Mouse (Mus musculus) myocyte (in vitro differentiated cells): ENCODE data around the gene Rarg. TPM values are rescaled to one million over a fixed set of nuclear protein-coding genes. Genes with fewer than 3 reads are reported as not detected.

Source experiments
- H3K27me3 ChIP-seq: one replicate; pipeline ENCODE4 v1.6.1; 2011; ENCODE audit not compliant: control insufficient read depth, insufficient read depth, insufficient read length
- H3K36me3 ChIP-seq: one replicate; pipeline ENCODE4 v1.6.1; 2011; ENCODE audit not compliant: control insufficient read depth, insufficient read depth
- H3K4me2 ChIP-seq: one replicate; pipeline ENCODE4 v1.6.1; 2011; ENCODE audit warnings: low read depth, control low read depth
- H3K4me3 ChIP-seq: one replicate; pipeline ENCODE4 v1.5.1; 2011; ENCODE audit warnings: mild to moderate bottlenecking, control low read depth, moderate library complexity
- H3K79me2 ChIP-seq: one replicate; pipeline ENCODE4 v1.6.1; 2011; ENCODE audit not compliant: control insufficient read depth, insufficient read depth
- H3ac ChIP-seq: one replicate; pipeline ENCODE4 v1.6.1; 2011; ENCODE audit not compliant: control insufficient read depth, insufficient read length
- CEBPB ChIP-seq: IDR thresholded peaks from 2 replicates; pipeline ENCODE4 v1.6.1; 2011; ENCODE audit warnings: mild to moderate bottlenecking, moderate library complexity; ENCODE audit not compliant: poor library complexity, insufficient read depth, severe bottlenecking
- E2F4 ChIP-seq: IDR thresholded peaks from one replicate; pipeline ENCODE4 v1.6.1; 2011; ENCODE audit warnings: mild to moderate bottlenecking, control low read depth, moderate library complexity; ENCODE audit not compliant: insufficient read depth
- MAX ChIP-seq: IDR thresholded peaks from one replicate; pipeline ENCODE4 v1.6.1; 2011; ENCODE audit warnings: low read depth, mild to moderate bottlenecking, control low read depth
- MYOD1 ChIP-seq, 3 experiments: IDR thresholded peaks; one replicate each; pipeline ENCODE4 v1.6.1; 2011; ENCODE audit warnings: control low read depth in 2 of 3, low read depth in 2 of 3, mild to moderate bottlenecking in 2 of 3, moderate library complexity in 1 of 3; ENCODE audit not compliant: insufficient read length in 2 of 3, control insufficient read depth in 1 of 3
- MYOG ChIP-seq, 3 experiments: IDR thresholded peaks; one replicate each; pipeline ENCODE4 v1.6.1; 2011; ENCODE audit warnings: control low read depth in 2 of 3, low read depth in 2 of 3, mild to moderate bottlenecking in 2 of 3; ENCODE audit not compliant: insufficient read length in 2 of 3, control insufficient read depth in 1 of 3, insufficient read depth in 1 of 3
- POLR2A ChIP-seq: IDR thresholded peaks from one replicate; pipeline ENCODE4 v1.6.1; 2011; ENCODE audit warnings: low read depth, mild to moderate bottlenecking, control low read depth, moderate library complexity; ENCODE audit not compliant: insufficient read length
- POLR2AphosphoS2 ChIP-seq: IDR thresholded peaks from one replicate; pipeline ENCODE4 v1.6.1; 2011; ENCODE audit warnings: low read depth, control low read depth; ENCODE audit not compliant: insufficient read length
- REST ChIP-seq: IDR thresholded peaks from one replicate; pipeline ENCODE4 v1.6.1; 2011; ENCODE audit warnings: mild to moderate bottlenecking, control low read depth, moderate library complexity; ENCODE audit not compliant: insufficient read depth, insufficient read length
- SRF ChIP-seq: IDR thresholded peaks from one replicate; pipeline ENCODE4 v1.6.1; 2011; ENCODE audit warnings: low read depth; ENCODE audit not compliant: control insufficient read depth, insufficient read length
- TCF12 ChIP-seq: IDR thresholded peaks from one replicate; pipeline ENCODE4 v1.6.1; 2011; ENCODE audit warnings: mild to moderate bottlenecking, control low read depth; ENCODE audit not compliant: poor library complexity, insufficient read depth, severe bottlenecking
- TCF3 ChIP-seq: IDR thresholded peaks from one replicate; pipeline ENCODE4 v1.6.1; 2011; ENCODE audit warnings: low read depth, control low read depth; ENCODE audit not compliant: insufficient read length
- USF1 ChIP-seq: IDR thresholded peaks from one replicate; pipeline ENCODE4 v1.6.1; 2011; ENCODE audit warnings: low read depth, mild to moderate bottlenecking, control low read depth, moderate library complexity
- polyA plus RNA-seq: library from polyadenylated mRNA; unstranded; fragments of >200 nt; fragmentation: generic; extraction: Trizol; gene quantifications from one replicate; pipeline ENCODE4 v1.2.1, GENCODE M21; 2012; ENCODE audit warnings: missing spikeins

Gene Rarg
- polyA plus RNA-seq, 1 experiment, result 63.8 TPM

DNA sequence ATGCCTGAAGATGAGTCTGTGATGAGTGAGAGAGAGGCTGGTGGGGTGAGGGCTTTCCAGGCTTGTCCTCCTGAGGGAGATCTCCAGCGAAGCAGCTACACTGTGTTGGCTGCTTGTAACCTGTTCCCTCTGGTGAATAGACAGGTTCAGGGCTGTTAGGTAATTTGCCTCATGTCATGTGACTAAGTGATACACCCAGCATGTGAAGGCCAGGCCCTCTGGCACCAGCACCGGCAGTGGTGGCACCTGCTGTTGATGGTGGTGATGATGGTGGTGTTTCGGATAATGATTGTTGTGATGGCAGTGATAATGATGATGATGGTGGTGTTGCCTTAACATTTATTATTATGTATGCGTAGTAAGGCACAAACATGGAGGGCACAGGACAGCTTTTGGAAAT, 46.5 kb downstream of the Rarg start:
- Histone ChIP-seq H3ac (no peak overlapping the region), H3K4me2 (no peak overlapping the region)
- TF ChIP-seq POLR2AphosphoS2, result no peak
- no peak for TF ChIP-seq TCF3

DNA sequence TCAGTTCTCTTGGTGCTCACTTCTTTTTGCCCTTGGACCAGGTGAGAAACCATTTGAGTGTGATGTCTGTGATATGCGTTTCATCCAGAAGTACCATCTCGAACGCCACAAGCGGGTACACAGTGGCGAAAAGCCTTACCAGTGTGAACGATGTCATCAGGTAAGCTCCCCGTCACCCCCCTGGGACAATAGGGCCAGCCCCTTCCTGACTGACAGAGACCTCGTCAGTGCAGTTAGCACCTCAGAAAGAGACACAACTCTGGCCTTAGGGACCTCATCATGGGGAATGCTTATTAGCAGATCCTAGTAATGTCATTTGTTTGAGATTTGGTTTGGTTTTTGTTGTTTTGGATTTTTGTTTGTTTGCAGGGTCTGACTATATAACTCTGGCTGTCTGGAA, 48.2 kb downstream of the Rarg start:
- Histone ChIP-seq H3K27me3 (no peaks in the 10 kb centered on the region), H3ac (no peak overlapping the region), H3K79me2 (peaks cover 37% of the 10 kb centered on the region), H3K4me3 (no peak overlapping the region), H3K4me2 (no peak overlapping the region), H3K36me3 (peaks cover 67% of the 10 kb centered on the region)
- no peak for TF ChIP-seq TCF12
- no peak for TF ChIP-seq REST
- TF ChIP-seq USF1, result no peak
- no peak for TF ChIP-seq POLR2AphosphoS2
- TF ChIP-seq MYOG (IDR thresholded peaks at IDR 0.05; ENCODE audit: control insufficient read depth in 1 of 3, insufficient read depth in 1 of 3, insufficient read length in 2 of 3, low read depth in 2 of 3), result no peak
- TF ChIP-seq POLR2A, result no peak
- TF ChIP-seq CEBPB, result no peak
- TF ChIP-seq MAX, result no peak
- TF ChIP-seq E2F4, result no peak
- no peak for TF ChIP-seq MYOD1 (IDR thresholded peaks at IDR 0.05; ENCODE audit: control insufficient read depth in 1 of 3, insufficient read length in 2 of 3, low read depth in 2 of 3)
- no peak for TF ChIP-seq SRF
- no peak for TF ChIP-seq TCF3

More for the DNA sequence above, 46.5 kb downstream of the Rarg start:
- peaks cover 67% of the 10 kb centered on the region for H3K36me3 ChIP-seq
- no peaks in the 10 kb centered on the region for H3K27me3 ChIP-seq
- H3K4me3 ChIP-seq, result no peak overlapping the region
- H3K79me2 ChIP-seq, result peaks cover 20% of the 10 kb centered on the region

- TF ChIP-seq POLR2A (no peak), MAX (no peak), E2F4 (no peak), USF1 (no peak), MYOG (IDR thresholded peaks at IDR 0.05; ENCODE audit: control insufficient read depth in 1 of 3, insufficient read depth in 1 of 3, insufficient read length in 2 of 3, low read depth in 2 of 3) (no peak), REST (no peak), POLR2AphosphoS2 (no peak), TCF3 (no peak), TCF12 (no peak), SRF (no peak), CEBPB (no peak), MYOD1 (IDR thresholded peaks at IDR 0.05; ENCODE audit: control insufficient read depth in 1 of 3, insufficient read length in 2 of 3, low read depth in 2 of 3) (no peak)
- H3K4me2 ChIP-seq, result no peak overlapping the region
- peaks cover 59% of the 10 kb centered on the region for H3K36me3 ChIP-seq
- H3K79me2 ChIP-seq, result peaks cover 37% of the 10 kb centered on the region
- no peak overlapping the region for H3K4me3 ChIP-seq
- H3K27me3 ChIP-seq, result no peaks in the 10 kb centered on the region
- H3ac ChIP-seq, result no peak overlapping the region
These were observed 49.2 kb downstream of the Rarg start for GRCm38 (mm10) chr15:102208092-102208561.

DNA sequence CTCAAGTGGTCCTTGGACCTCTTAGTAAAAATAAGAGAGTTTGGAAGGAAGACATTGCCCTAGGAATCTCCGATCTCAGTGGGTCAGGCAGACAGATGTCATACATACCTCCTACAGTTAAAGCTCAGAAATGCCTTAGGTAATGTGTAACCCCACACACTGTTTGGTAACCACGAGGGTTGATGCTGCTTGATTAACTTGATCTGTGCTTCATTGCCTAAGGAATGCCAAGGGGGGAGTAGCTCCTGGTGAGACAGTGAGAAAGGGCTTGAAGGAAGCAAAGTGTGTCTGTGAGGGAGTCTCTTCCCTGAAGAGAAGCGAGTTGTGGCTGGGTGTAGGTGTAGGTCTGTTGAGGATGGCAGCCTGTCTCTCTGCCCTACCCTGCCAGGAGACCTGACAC, 50.0 kb downstream of the Rarg start:
- Histone ChIP-seq H3K36me3 (peaks cover 52% of the 10 kb centered on the region), H3K4me2 (no peak overlapping the region), H3K79me2 (peaks cover 37% of the 10 kb centered on the region), H3K27me3 (no peaks in the 10 kb centered on the region), H3K4me3 (no peak overlapping the region), H3ac (no peak overlapping the region)
- TF ChIP-seq E2F4 (no peak), MAX (no peak), REST (no peak), MYOG (IDR thresholded peaks at IDR 0.05; ENCODE audit: control insufficient read depth in 1 of 3, insufficient read depth in 1 of 3, insufficient read length in 2 of 3, low read depth in 2 of 3) (no peak), USF1 (no peak), SRF (no peak), CEBPB (no peak), TCF12 (no peak), POLR2AphosphoS2 (no peak), TCF3 (no peak), POLR2A (no peak), MYOD1 (IDR thresholded peaks at IDR 0.05; ENCODE audit: control insufficient read depth in 1 of 3, insufficient read length in 2 of 3, low read depth in 2 of 3) (no peak)

- H3K36me3 ChIP-seq, result peaks cover 44% of the 10 kb centered on the region
- H3K4me2 ChIP-seq, result no peak overlapping the region
- no peak overlapping the region for H3K4me3 ChIP-seq
- TF ChIP-seq SRF, result no peak
- no peak for TF ChIP-seq MAX
- no peak for TF ChIP-seq POLR2A
- no peak for TF ChIP-seq TCF3
- TF ChIP-seq E2F4, result no peak
- TF ChIP-seq CEBPB, result no peak
- no peak for TF ChIP-seq USF1
- no peaks in the 10 kb centered on the region for H3K27me3 ChIP-seq
- no peak overlapping the region for H3ac ChIP-seq
- H3K79me2 ChIP-seq, result peaks cover 37% of the 10 kb centered on the region
These were observed 51.5 kb downstream of the Rarg start for GRCm38 (mm10) chr15:102205779-102206178.
